Mouse (Mus musculus) gastrocnemius, adult 2 months (tissue): ENCODE measurements around the gene Bche. TPM values are rescaled to one million over a fixed set of nuclear protein-coding genes. Genes with fewer than 3 reads are reported as not detected.

Experiments used
- DNase-seq: peaks from one replicate; pipeline ENCODE4 v3.0.0; 2022
- H3K27ac ChIP-seq: fragments of 200-600 bp; 2 replicates; pipeline ENCODE4 v1.8.1; 2022; ENCODE audit warnings: mild to moderate bottlenecking
- H3K4me3 ChIP-seq: fragments of 200-600 bp; 2 replicates; pipeline ENCODE4 v1.8.1; 2022; ENCODE audit warnings: mild to moderate bottlenecking, moderate library complexity
- CTCF ChIP-seq: fragments of 200-600 bp; IDR thresholded peaks from 2 replicates; pipeline ENCODE4 v1.8.1; 2022; ENCODE audit warnings: antibody characterized with exemption, mild to moderate bottlenecking, moderate library complexity
- intact Hi-C: fragments of 180-260 bp; cut with DNase I; formaldehyde crosslinking; loops from one replicate; pipeline ENCODE4 v1.15.1; 2025
- long read RNA-seq, 2 experiments: library from polyadenylated mRNA; stranded (forward); transcript quantifications; one replicate each; pipeline ENCODE4 v2.0.0; 2021
- total RNA-seq, 2 experiments: library from RNA; stranded (reverse); gene quantifications; 2 replicates each; pipeline ENCODE4 v1.2.3; 2021

Gene Bche
- 1 to 10 TPM in 1 of 2 experiments, under 1 TPM in 1; 0.94 to 2.2 TPM for total RNA-seq
- long read RNA-seq, experiment 1, full-length matches to known transcripts = 2 of 2 reads
- long read RNA-seq, experiment 1, partial matches to known transcripts = 0 of 2 reads
- long read RNA-seq, experiment 1, other reads (novel, unspliced or antisense) = 0 of 2 reads
- long read RNA-seq, experiment 2, full-length matches to known transcripts = 2 of 2 reads
- long read RNA-seq, experiment 2, partial matches to known transcripts = 0 of 2 reads
- long read RNA-seq, experiment 2, other reads (novel, unspliced or antisense) = 0 of 2 reads

GRCm38 (mm10) chr3:73708410-73708714 is at the start of gene Bche:
Bche (minus strand) TSS chr3:73708415.
- peak within 1 kb of the TSS; percentile 68 for H3K4me3 ChIP-seq
- intact Hi-C loops = no loop called here
- no peak for TF ChIP-seq CTCF
- peak within 1 kb of the TSS; percentile 72 for H3K27ac ChIP-seq
- DNase-seq = no peak

GRCm38 (mm10) chr3:73741998-73742397 is 33.8 kb upstream of the Bche start:
- no peak for TF ChIP-seq CTCF
- no peak for DNase-seq
- Histone ChIP-seq H3K4me3 (no peak overlapping the region), H3K27ac (no peak overlapping the region)
- intact Hi-C loops = no loop called here

GRCm38 (mm10) chr3:73731677-73732076 is 23.5 kb upstream of the Bche start:
- Histone ChIP-seq H3K4me3 (no peak overlapping the region), H3K27ac (no peak overlapping the region)
- TF ChIP-seq CTCF = peak; percentile 59
- DNase-seq = no peak
- intact Hi-C loops = no loop called here

GRCm38 (mm10) chr3:73729511-73729910 is 21.3 kb upstream of the Bche start:
- no peak overlapping the region for H3K27ac ChIP-seq
- DNase-seq = no peak
- intact Hi-C loops = no loop called here
- H3K4me3 ChIP-seq = no peak overlapping the region
- no peak for TF ChIP-seq CTCF

GRCm38 (mm10) chr3:73725711-73726110 is 17.5 kb upstream of the Bche start:
- TF ChIP-seq CTCF = no peak
- no peak for DNase-seq
- Histone ChIP-seq H3K4me3 (no peak overlapping the region), H3K27ac (no peak overlapping the region)
- intact Hi-C loops = no loop called here

- intact Hi-C loops = no loop called here
- Histone ChIP-seq H3K4me3 (no peak overlapping the region), H3K27ac (no peak overlapping the region)
- TF ChIP-seq CTCF = no peak
- DNase-seq = no peak
Measured at GRCm38 (mm10) chr3:73724869-73725268, 16.7 kb upstream of the Bche start.

- TF ChIP-seq CTCF = no peak
- Histone ChIP-seq H3K27ac (no peak overlapping the region), H3K4me3 (no peak overlapping the region)
- DNase-seq = no peak
- intact Hi-C loops = no loop called here
Measured at GRCm38 (mm10) chr3:73717610-73718284, 9.5 kb upstream of the Bche start.

- no peak for TF ChIP-seq CTCF
- H3K4me3 ChIP-seq = no peak overlapping the region
- no peak overlapping the region for H3K27ac ChIP-seq
- peak; percentile 38 for DNase-seq
- intact Hi-C loops = no loop called here
Measured at GRCm38 (mm10) chr3:73709871-73710270, 1.7 kb upstream of the Bche start.

- DNase-seq = peak; percentile 83
- TF ChIP-seq CTCF = no peak
- intact Hi-C loops = no loop called here
- Histone ChIP-seq H3K27ac (peak overlapping the region; percentile 72), H3K4me3 (peak overlapping the region; percentile 68)
Measured at GRCm38 (mm10) chr3:73707461-73708409, 480 bp downstream of the Bche start.

- DNase-seq = no peak
- intact Hi-C loops = no loop called here
- no peak overlapping the region for H3K27ac ChIP-seq
- no peak for TF ChIP-seq CTCF
- H3K4me3 ChIP-seq = no peak overlapping the region
Measured at GRCm38 (mm10) chr3:73706544-73706943, 1.7 kb downstream of the Bche start.

- no peak for TF ChIP-seq CTCF
- no peak for DNase-seq
- Histone ChIP-seq H3K4me3 (no peak overlapping the region), H3K27ac (no peak overlapping the region)
- intact Hi-C loops = no loop called here
Measured at GRCm38 (mm10) chr3:73698889-73699288, 9.3 kb downstream of the Bche start.

GRCm38 (mm10) chr3:73673333-73673732 is 34.9 kb downstream of the Bche start:
- no peak overlapping the region for H3K27ac ChIP-seq
- H3K4me3 ChIP-seq = no peak overlapping the region
- no peak for TF ChIP-seq CTCF
- DNase-seq = no peak
- intact Hi-C loops = no loop called here

- no peak for TF ChIP-seq CTCF
- DNase-seq = no peak
- Histone ChIP-seq H3K27ac (no peak overlapping the region), H3K4me3 (no peak overlapping the region)
- intact Hi-C loops = no loop called here
Measured at GRCm38 (mm10) chr3:73668172-73668571, 40.0 kb downstream of the Bche start.
